Mouse (Mus musculus) cortical plate, adult 2 months (tissue): Measurements from ENCODE around the gene Vps13d.

Source experiments
- CTCF ChIP-seq: fragments of 200-500 bp; IDR thresholded peaks from 2 replicates; pipeline ENCODE4 v1.5.1; 2011; ENCODE audit warnings: mild to moderate bottlenecking, control low read depth, low read length; ENCODE audit not compliant: insufficient read depth; ENCODE audit errors: extremely low read depth
- POLR2A ChIP-seq: fragments of 200-500 bp; IDR thresholded peaks from 2 replicates; pipeline ENCODE4 v1.6.1; 2011; ENCODE audit warnings: mild to moderate bottlenecking, low read length, control low read depth; ENCODE audit not compliant: insufficient read depth; ENCODE audit errors: extremely low read depth

DNA sequence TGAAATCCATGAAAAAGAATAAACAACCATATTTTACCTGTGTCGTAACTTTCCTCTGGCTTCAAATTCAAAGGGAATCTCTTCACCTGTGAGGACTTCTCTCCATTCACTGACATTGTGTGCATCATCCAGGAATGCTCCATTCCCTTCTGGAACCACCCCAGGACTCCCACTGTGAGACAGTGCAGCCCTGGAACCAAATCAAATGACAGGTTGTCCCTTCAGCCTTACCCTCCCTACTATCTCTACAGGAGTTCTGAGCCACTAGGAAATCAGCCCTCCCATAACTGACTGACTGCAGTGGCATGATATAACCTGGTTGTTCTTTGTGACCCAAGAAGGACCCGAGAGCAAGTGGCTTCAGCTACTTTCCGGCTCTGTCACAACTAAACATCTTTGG is 96.8 kb downstream of the Vps13d start:
- TF ChIP-seq POLR2A: no peak
- no peak for TF ChIP-seq CTCF
